Mouse (Mus musculus) ES-Bruce4 (cell line): ENCODE measurements around the gene Scnn1a.

Source experiments
- CTCF ChIP-seq: IDR thresholded peaks from one replicate; pipeline ENCODE4 v1.8.1; 2011; ENCODE audit warnings: low read depth, low read length
- EP300 ChIP-seq: IDR thresholded peaks from 2 replicates; pipeline ENCODE4 v1.6.1; 2011; ENCODE audit warnings: low read depth, low read length; ENCODE audit not compliant: insufficient read depth

GRCm38 (mm10) chr6:125284751-125285150 lies 35.7 kb upstream of the Scnn1a start:
- TF ChIP-seq EP300 (no peak), CTCF (peak; percentile 8)
